Mouse (Mus musculus) neutrophil, adult 59 days (primary cell): ENCODE results near the gene Defb45. TPM values are rescaled to one million over a fixed set of nuclear protein-coding genes. Genes with fewer than 3 reads are reported as not detected.

Experiments
- total RNA-seq, 2 experiments: library from RNA; stranded (reverse); gene quantifications; 1 replicate in 1 of 2; 2 replicates in 1 of 2; pipeline ENCODE4 v1.2.4; 2023

Defb45 gene
- not detected for total RNA-seq

GRCm38 (mm10) chr2:152599299-152599698, at the start of gene Defb45:
Defb45 (minus strand) TSS chr2:152599399.

GRCm38 (mm10) chr2:152626774-152627591, 27.8 kb upstream of the Defb45 start, which contains the start of gene Rem1:
Rem1 (plus strand) TSS chr2:152626951.

DNA sequence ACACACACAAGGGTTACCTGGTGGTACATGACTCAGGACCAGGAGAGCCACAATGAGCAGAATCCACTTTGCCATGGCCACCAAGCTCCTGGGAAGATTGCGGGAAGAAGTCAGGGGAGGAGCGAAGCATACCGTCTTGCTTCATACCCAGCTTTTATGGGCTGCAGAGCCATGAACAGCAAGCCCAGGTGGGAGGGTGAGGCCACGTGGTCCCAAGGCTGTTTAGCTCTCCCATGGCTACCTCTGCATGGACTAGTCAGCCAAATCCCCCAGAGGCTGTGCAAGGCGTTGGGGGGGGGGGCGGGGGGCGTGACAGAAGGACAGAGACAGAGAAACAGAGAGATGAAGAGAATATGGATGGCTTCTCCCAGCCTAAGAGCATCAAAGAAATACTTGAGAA, 23.8 kb upstream of the Defb45 start, which contains the start of gene Defb25:
Defb25 (minus strand) TSS at position 101 of the 400 bp plus-strand sequence.

DNA sequence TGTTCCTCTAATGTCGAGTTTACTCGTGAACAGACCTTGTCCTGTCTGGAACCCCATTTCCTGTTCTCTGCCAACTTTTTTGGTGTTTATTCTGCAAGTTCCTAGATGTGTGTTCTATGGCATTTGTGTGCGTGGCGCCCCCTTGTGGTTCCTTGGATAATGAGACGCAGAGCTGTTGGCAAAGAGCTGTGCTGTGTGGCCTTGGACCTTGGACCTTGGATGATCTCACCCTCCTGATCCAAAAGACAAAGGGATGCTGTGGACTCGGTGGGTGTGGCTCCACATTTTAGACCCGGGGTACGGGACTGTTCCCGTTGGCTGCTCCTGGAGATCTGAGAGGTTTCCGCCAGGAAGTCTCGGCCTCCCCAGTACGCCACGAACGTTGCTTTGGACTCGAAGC, 4.9 kb upstream of the Defb45 start, which contains the start of gene Defb36:
Defb36 (plus strand) TSS at position 271 of the 400 bp plus-strand sequence.

GRCm38 (mm10) chr2:152580107-152580506, 19.1 kb downstream of the Defb45 start, which contains the start of gene Defb19:
Defb19 (minus strand) TSS chr2:152580312.

GRCm38 (mm10) chr2:152572114-152572794, 26.9 kb downstream of the Defb45 start, which contains the start of gene Defb21:
Defb21 (plus strand) TSS chr2:152572744.

DNA sequence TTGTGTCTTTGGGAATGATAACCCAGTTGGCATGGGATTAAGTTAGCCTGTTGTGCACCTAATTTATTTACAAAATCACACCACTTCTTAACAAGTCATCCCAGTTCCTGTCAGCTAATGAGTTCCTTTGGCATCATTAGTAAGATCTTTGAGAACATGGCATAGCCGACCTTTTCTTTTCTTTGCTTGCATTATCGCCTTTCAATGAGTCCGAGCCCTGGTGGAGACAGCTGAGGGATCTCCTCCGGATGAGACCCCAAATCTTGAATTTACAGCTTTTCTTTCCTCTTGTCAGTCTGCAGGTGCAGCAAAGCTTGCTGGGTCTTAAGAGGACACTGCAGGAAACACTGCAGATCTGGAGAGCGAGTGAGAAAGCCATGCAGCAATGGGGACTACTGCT, 30.2 kb downstream of the Defb45 start, which contains the start of gene Gm17416:
Gm17416 (plus strand) TSS at position 301 of the 400 bp plus-strand sequence.

Other genes with a start within 250 kb of the Defb45 start
- not detected for gene Nrsn2, start 222.8 kb downstream of the Defb45 start, total RNA-seq
- gene Sox12, start 201.3 kb downstream of the Defb45 start, total RNA-seq, result 1 to 10 TPM in 1 of 2 experiments, under 1 TPM in 1; 0.77 to 1.5 TPM
- 1 to 10 TPM; 1.9 TPM for gene Zcchc3, start 184.4 kb downstream of the Defb45 start, total RNA-seq
- under 1 TPM in 1 of 2 experiments, not detected in 1; 0.31 TPM for gene 6820408C15Rik, start 183.8 kb downstream of the Defb45 start, total RNA-seq
- gene Defb23, start 134.8 kb downstream of the Defb45 start, total RNA-seq, result not detected
- gene Defb20, start 122.3 kb downstream of the Defb45 start, total RNA-seq, result not detected
- not detected for gene Defb22, start 109.3 kb downstream of the Defb45 start, total RNA-seq
- gene Defb26, start 87.7 kb downstream of the Defb45 start, total RNA-seq, result not detected
- not detected for gene Defb28, start 81.1 kb downstream of the Defb45 start, total RNA-seq
- not detected for gene Defb29, start 59.3 kb downstream of the Defb45 start, total RNA-seq
- gene Gm17416, start 30.1 kb downstream of the Defb45 start, total RNA-seq, result not detected
- gene Defb21, start 26.7 kb downstream of the Defb45 start, total RNA-seq, result not detected
- not detected for gene Defb19, start 19.1 kb downstream of the Defb45 start, total RNA-seq
- not detected for gene Defb36, start 4.9 kb upstream of the Defb45 start, total RNA-seq
- gene Defb25, start 23.7 kb upstream of the Defb45 start, total RNA-seq, result 1 to 10 TPM in 1 of 2 experiments, not detected in 1; 1.7 TPM
- 10 to 100 TPM; 10.2 to 11.2 TPM for gene Rem1, start 27.6 kb upstream of the Defb45 start, total RNA-seq
- gene H13, start 70.1 kb upstream of the Defb45 start, total RNA-seq, result 100 to 1,000 TPM; 132 to 147 TPM
- gene Mcts2, start 87.6 kb upstream of the Defb45 start, total RNA-seq, result 10 to 100 TPM; 13.8 to 15.9 TPM
- 10 to 100 TPM; 48.3 to 57.3 TPM for gene Id1, start 136.9 kb upstream of the Defb45 start, total RNA-seq
- gene Cox4i2, start 154.8 kb upstream of the Defb45 start, total RNA-seq, result under 1 TPM; 0.51 to 0.93 TPM
- gene Bcl2l1, start 232.3 kb upstream of the Defb45 start, total RNA-seq, result 10 to 100 TPM; 29.6 to 30.5 TPM
- gene Tpx2, start 248.6 kb upstream of the Defb45 start, total RNA-seq, result 10 to 100 TPM; 46.7 to 49.4 TPM